Mouse (Mus musculus): Measurements from ENCODE around the gene Vmn1r53. TPM values are rescaled to one million over a fixed set of nuclear protein-coding genes. Genes with fewer than 3 reads are reported as not detected.

Gene Vmn1r53
- polyA plus RNA-seq, 1 experiment from 2014 or later = not detected

DNA sequence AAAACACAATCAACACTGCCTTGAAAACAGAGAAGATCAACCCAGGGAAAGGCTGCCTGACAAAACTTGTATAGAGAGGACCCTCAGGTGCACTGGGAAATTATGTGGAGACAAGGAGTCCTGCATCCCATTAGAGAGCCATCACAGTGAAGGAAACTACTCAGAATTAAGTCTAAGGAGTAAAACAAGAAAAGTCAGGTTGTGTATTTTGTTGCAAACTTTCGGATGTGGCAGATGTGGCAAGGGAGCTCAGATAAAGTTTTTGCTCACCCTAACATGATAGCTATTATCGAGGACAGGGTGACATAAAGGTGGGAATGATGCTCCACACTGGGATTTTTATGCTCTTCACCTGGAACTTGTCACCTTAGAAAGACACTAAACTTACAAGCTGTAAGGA is 49.7 kb downstream of the Vmn1r53 start, which contains the start of gene Vmn1r52:
TSS of gene Vmn1r52 (plus strand) at position 301 of the 400 bp plus-strand sequence.
- 52% methylated on average over 2 of the region's 2 CpGs for WGBS
- H3K9me3 ChIP-seq (ENCODE audit: control insufficient read depth, low read length) = no peaks in the 10 kb centered on the region
- no peak within 1 kb of the TSS for H3K9ac ChIP-seq (ENCODE audit: low read length)
- ATAC-seq (ENCODE audit: low FRiP score, low TSS enrichment) (no peak), DNase-seq (ENCODE audit: low spot score) (no peak)
- H3K4me3 ChIP-seq (ENCODE audit: low read depth, low read length) = no peak within 1 kb of the TSS
- H3K27ac ChIP-seq (replicated peaks) = no peak within 1 kb of the TSS
- H3K4me2 ChIP-seq (replicated peaks; ENCODE audit: low read depth) = no peak within 1 kb of the TSS
- TF ChIP-seq EP300 (optimal IDR thresholded peaks at IDR 0.05) (no peak), CTCF (IDR thresholded peaks at IDR 0.05; ENCODE audit: low read depth) (no peak)
- H3K36me3 ChIP-seq (ENCODE audit: control insufficient read depth, insufficient read depth, low read length) = no peaks in the 10 kb centered on the region
- H3K27me3 ChIP-seq (ENCODE audit: control insufficient read depth, insufficient read depth, low read length) = no peaks in the 10 kb centered on the region
- H3K4me1 ChIP-seq (replicated peaks; ENCODE audit: control insufficient read depth, insufficient read depth) = no peaks in the 10 kb centered on the region

Other genes starting within 250 kb of the Vmn1r53 start
- not detected in 2 replicates for gene Vmn1r47, start 208.3 kb downstream of the Vmn1r53 start, polyA plus RNA-seq (2015; fragmentation: Nextera tagmentation; extraction: Ambion mirVana)
- not detected in 2 replicates for gene Vmn1r48, start 187.6 kb downstream of the Vmn1r53 start, polyA plus RNA-seq (2015; fragmentation: Nextera tagmentation; extraction: Ambion mirVana)
- 0.04 TPM in 1 of 2 replicates, not detected in the other for gene Vmn1r49, start 145.9 kb downstream of the Vmn1r53 start, polyA plus RNA-seq (2015; fragmentation: Nextera tagmentation; extraction: Ambion mirVana)
- gene Vmn1r50, start 123.0 kb downstream of the Vmn1r53 start, polyA plus RNA-seq (2015; fragmentation: Nextera tagmentation; extraction: Ambion mirVana) = not detected in 2 replicates
- gene Vmn1r51, start 101.8 kb downstream of the Vmn1r53 start, polyA plus RNA-seq (2015; fragmentation: Nextera tagmentation; extraction: Ambion mirVana) = not detected in 2 replicates
- not detected in 2 replicates for gene Vmn1r52, start 49.6 kb downstream of the Vmn1r53 start, polyA plus RNA-seq (2015; fragmentation: Nextera tagmentation; extraction: Ambion mirVana)
- not detected in 2 replicates for gene V1ra8, start 21.6 kb downstream of the Vmn1r53 start, polyA plus RNA-seq (2015; fragmentation: Nextera tagmentation; extraction: Ambion mirVana)
- gene Vmn1r54, start 21.9 kb upstream of the Vmn1r53 start, polyA plus RNA-seq (2015; fragmentation: Nextera tagmentation; extraction: Ambion mirVana) = not detected in 2 replicates
- 0.28 and 0.33 TPM in 2 replicates for gene BC048671, start 76.8 kb upstream of the Vmn1r53 start, polyA plus RNA-seq (2015; fragmentation: Nextera tagmentation; extraction: Ambion mirVana)
- gene Chst13, start 100.7 kb upstream of the Vmn1r53 start, polyA plus RNA-seq (2015; fragmentation: Nextera tagmentation; extraction: Ambion mirVana) = 0.40 and 0.87 TPM in 2 replicates
- 0.16 and 0.33 TPM in 2 replicates for gene Uroc1, start 108.8 kb upstream of the Vmn1r53 start, polyA plus RNA-seq (2015; fragmentation: Nextera tagmentation; extraction: Ambion mirVana)
- gene Zxdc, start 145.1 kb upstream of the Vmn1r53 start, polyA plus RNA-seq (2015; fragmentation: Nextera tagmentation; extraction: Ambion mirVana) = 4.7 and 4.9 TPM in 2 replicates
- gene Cfap100, start 204.4 kb upstream of the Vmn1r53 start, polyA plus RNA-seq (2015; fragmentation: Nextera tagmentation; extraction: Ambion mirVana) = 0.30 and 0.34 TPM in 2 replicates
- gene Klf15, start 238.1 kb upstream of the Vmn1r53 start, polyA plus RNA-seq (2015; fragmentation: Nextera tagmentation; extraction: Ambion mirVana) = 4.1 and 4.2 TPM in 2 replicates

Data from stomach, postnatal 0 days (tissue).